Mouse (Mus musculus) olfactory bulb, adult 2 months (tissue): Measurements from ENCODE around the gene Rnf183.
"Not testable (repeated sequence)": the region's sequence is repeated elsewhere in the genome, so short reads cannot be mapped to it uniquely, and the experiment has no call there.

ENCODE experiments used
- CTCF ChIP-seq: fragments of 200-500 bp; IDR thresholded peaks from 2 replicates; pipeline ENCODE4 v1.5.1; 2012; ENCODE audit warnings: low read depth, mild to moderate bottlenecking, low read length, moderate library complexity; ENCODE audit not compliant: insufficient read depth
- POLR2A ChIP-seq: fragments of 200-500 bp; IDR thresholded peaks from 2 replicates; pipeline ENCODE4 v1.6.1; 2012; ENCODE audit warnings: mild to moderate bottlenecking, low read depth, low read length, moderate library complexity; ENCODE audit not compliant: insufficient read depth

DNA sequence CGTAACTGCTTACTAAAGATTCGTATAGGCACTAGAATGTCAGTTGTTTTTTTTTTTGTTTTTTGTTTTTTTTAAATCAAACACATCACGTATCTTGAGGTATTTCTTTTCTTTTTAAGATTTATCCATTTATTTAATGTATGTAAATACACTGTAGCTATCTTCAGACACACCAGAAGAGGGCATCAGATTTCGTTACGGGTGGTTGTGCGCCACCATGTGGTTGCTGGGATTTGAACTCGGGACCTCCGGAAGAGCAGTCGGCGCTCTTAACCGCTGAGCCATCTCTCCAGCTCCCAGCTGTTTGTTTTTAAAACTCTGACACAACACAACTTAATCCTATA is 44.5 kb upstream of the Rnf183 start:
- TF ChIP-seq CTCF, POLR2A: not testable (repeated sequence)
